Mouse (Mus musculus) kidney, adult 2 months (tissue): Measurements from ENCODE around the gene Gle1. TPM values are rescaled to one million over a fixed set of nuclear protein-coding genes. Genes with fewer than 3 reads are reported as not detected.

Experiments
- DNase-seq: peaks from one replicate; pipeline ENCODE4 v3.0.0; 2021
- H3K27ac ChIP-seq: fragments of 200-500 bp; 2 replicates; pipeline ENCODE4 v1.5.1; 2012; ENCODE audit warnings: low read depth, low read length, control low read depth, inconsistent platforms; ENCODE audit not compliant: insufficient read depth
- H3K27me3 ChIP-seq: fragments of 200-500 bp; replicated peaks from 2 replicates; pipeline ENCODE4 v1.6.1; 2012; ENCODE audit warnings: mild to moderate bottlenecking, moderate library complexity, low read length, inconsistent platforms; ENCODE audit not compliant: control insufficient read depth, insufficient read depth
- H3K36me3 ChIP-seq: fragments of 200-500 bp; 2 replicates; pipeline ENCODE4 v1.6.1; 2012; ENCODE audit warnings: mild to moderate bottlenecking, moderate library complexity, low read length, inconsistent platforms; ENCODE audit not compliant: control insufficient read depth, insufficient read depth
- H3K4me1 ChIP-seq: fragments of 200-500 bp; 2 replicates; pipeline ENCODE4 v1.6.1; 2011; ENCODE audit warnings: low read length; ENCODE audit not compliant: control insufficient read depth, insufficient read depth
- H3K4me3 ChIP-seq: fragments of 200-500 bp; 2 replicates; pipeline ENCODE4 v1.5.1; 2011; ENCODE audit warnings: mild to moderate bottlenecking, low read depth, low read length, control low read depth; ENCODE audit not compliant: insufficient read depth
- CTCF ChIP-seq: fragments of 200-500 bp; conservative IDR thresholded peaks from 2 replicates; pipeline ENCODE4 v1.5.1; 2011; ENCODE audit warnings: low read depth, mild to moderate bottlenecking, control low read depth, low read length, moderate library complexity, mixed read lengths; ENCODE audit not compliant: insufficient read depth, insufficient read length
- POLR2A ChIP-seq: fragments of 200-500 bp; IDR thresholded peaks from one replicate; pipeline ENCODE4 v1.6.1; 2011; ENCODE audit warnings: low read depth, low read length, control low read depth
- WGBS: fragments of 180-500 bp; shearing (Covaris S2); methylation state at CpG from one replicate; pipeline ENCODE4 v1.1.7; 2018; 5-methylcytosine and 5-hydroxymethylcytosine counted together
- polyA plus RNA-seq: library from polyadenylated mRNA; depleted of rRNA; stranded (reverse); fragments of >200 nt; gene quantifications from 2 replicates; pipeline ENCODE4 v1.2.3, GENCODE M21; 2012

Gle1 gene
- polyA plus RNA-seq, 1 experiment = 25.4 TPM

- DNase-seq = no peak
- Histone ChIP-seq H3K27ac (no peak overlapping the region), H3K4me3 (no peak overlapping the region), H3K36me3 (no peaks in the 10 kb centered on the region; the same call in 1 of the 2 replicates), H3K4me1 (no peaks in the 10 kb centered on the region), H3K27me3 (no peaks in the 10 kb centered on the region)
- WGBS = 87% methylated on average over 10 of the region's 10 CpGs
- TF ChIP-seq CTCF = no peak
- TF ChIP-seq POLR2A = no peak
These were observed 4.7 kb upstream of the Gle1 start for GRCm38 (mm10) chr2:29930506-29930905.

- no peak for TF ChIP-seq POLR2A
- no peak for TF ChIP-seq CTCF
- no peak for DNase-seq
- H3K4me3 ChIP-seq = no peak overlapping the region
- H3K4me1 ChIP-seq = peaks cover 5% of the 10 kb centered on the region; the same call in 1 of the 2 replicates
- H3K27ac ChIP-seq = no peak overlapping the region
- H3K27me3 ChIP-seq = no peaks in the 10 kb centered on the region
- WGBS = 88% methylated on average over 6 of the region's 6 CpGs
- no peaks in the 10 kb centered on the region; the same call in 1 of the 2 replicates for H3K36me3 ChIP-seq
These were observed 4.0 kb upstream of the Gle1 start for GRCm38 (mm10) chr2:29931194-29931593.

- H3K27me3 ChIP-seq = no peaks in the 10 kb centered on the region
- peaks cover 3% of the 10 kb centered on the region for H3K36me3 ChIP-seq
- peaks cover 10% of the 10 kb centered on the region for H3K4me1 ChIP-seq
- H3K4me3 ChIP-seq = no peak overlapping the region
- TF ChIP-seq POLR2A = no peak
- TF ChIP-seq CTCF = no peak
- 72% methylated on average over 9 of the region's 9 CpGs for WGBS
- DNase-seq = peak; percentile 45
- H3K27ac ChIP-seq = no peak overlapping the region
These were observed 4.8 kb downstream of the Gle1 start for GRCm38 (mm10) chr2:29940073-29940472.

- no peak for DNase-seq
- Histone ChIP-seq H3K27ac (no peak overlapping the region), H3K4me1 (peaks cover 11% of the 10 kb centered on the region), H3K27me3 (no peaks in the 10 kb centered on the region), H3K4me3 (no peak overlapping the region), H3K36me3 (peaks cover 3% of the 10 kb centered on the region)
- 95% methylated on average over 7 of the region's 7 CpGs for WGBS
- TF ChIP-seq POLR2A = no peak
- TF ChIP-seq CTCF = no peak
These were observed 5.6 kb downstream of the Gle1 start for GRCm38 (mm10) chr2:29940826-29941225.

- WGBS = 13% methylated on average over 1 of the region's 1 CpGs
- Histone ChIP-seq H3K4me1 (peaks cover 7% of the 10 kb centered on the region), H3K27ac (peak overlapping the region; percentile 98), H3K27me3 (no peaks in the 10 kb centered on the region), H3K4me3 (no peak overlapping the region), H3K36me3 (peaks cover 4% of the 10 kb centered on the region; the same call in 1 of the 2 replicates)
- DNase-seq = peak; percentile 91
- no peak for TF ChIP-seq POLR2A
- TF ChIP-seq CTCF = no peak
These were observed 9.5 kb downstream of the Gle1 start for GRCm38 (mm10) chr2:29944723-29945122.

- H3K4me1 ChIP-seq = peaks cover 7% of the 10 kb centered on the region
- no peak for TF ChIP-seq CTCF
- TF ChIP-seq POLR2A = no peak
- 68% methylated on average over 5 of the region's 5 CpGs for WGBS
- H3K27ac ChIP-seq = no peak overlapping the region
- peaks cover 17% of the 10 kb centered on the region for H3K36me3 ChIP-seq
- DNase-seq = peak; percentile 40
- H3K4me3 ChIP-seq = no peak overlapping the region
- H3K27me3 ChIP-seq = no peaks in the 10 kb centered on the region
These were observed 13.7 kb downstream of the Gle1 start for GRCm38 (mm10) chr2:29948896-29949295.

- Histone ChIP-seq H3K36me3 (peaks cover 2% of the 10 kb centered on the region; the same call in 1 of the 2 replicates), H3K27ac (no peak overlapping the region), H3K4me3 (no peak overlapping the region), H3K4me1 (peaks cover 17% of the 10 kb centered on the region), H3K27me3 (no peaks in the 10 kb centered on the region)
- WGBS = 97% methylated on average over 7 of the region's 7 CpGs
- DNase-seq = no peak
- TF ChIP-seq CTCF (no peak), POLR2A (no peak)
These were observed 26.0 kb downstream of the Gle1 start for GRCm38 (mm10) chr2:29961246-29961645.
